Comparison of ENCODE assay signal across 10 mouse cellular contexts in the genomic region with DNA sequence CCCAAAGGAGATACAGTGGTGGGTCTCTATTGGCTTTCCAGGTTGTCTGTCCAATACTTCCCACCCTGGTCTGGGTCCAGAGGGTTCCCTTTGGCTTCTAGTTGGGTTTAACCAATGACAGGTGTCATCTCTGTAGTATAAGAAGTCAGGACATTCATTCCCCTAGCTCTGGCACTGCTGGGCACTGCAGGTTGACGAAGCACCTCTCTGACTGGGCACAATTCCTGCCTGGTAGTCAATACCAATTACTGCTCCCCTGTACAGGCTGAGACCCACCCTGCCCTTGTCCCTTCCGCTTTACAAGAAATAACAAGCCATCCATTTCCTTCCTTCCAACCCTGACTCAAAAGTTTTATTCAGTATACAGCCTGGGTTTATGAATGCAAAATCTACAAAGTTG.
A peak's percentile ranks its signal among the peaks of the same experiment; 100 is the strongest.
DNase-seq lines count a peak whose midpoint lies in the region; ATAC-seq and TF ChIP-seq lines count a peak whose summit lies in the region.
"Had no signal": no experiment of that assay in that cellular context is flagged by ENCODE, and none has a peak within 500 bp of the region (broad histone marks: within the 10 kb centered on the region; RNA-seq: fewer than 3 reads in every experiment).

No protein-coding gene starts in this region.

- 93% methylated on average over 2 of the region's 2 CpGs for WGBS in forebrain, embryonic 10.5 days
- 91% methylated on average over 2 of the region's 2 CpGs for WGBS in forebrain, embryonic 13.5 days
- WGBS in hindbrain, embryonic 10.5 days: 87% methylated on average over 2 of the region's 2 CpGs
- 89% methylated on average over 2 of the region's 2 CpGs for WGBS in hindbrain, embryonic 16.5 days
- 68% methylated on average over 2 of the region's 2 CpGs for WGBS in spleen, adult 2 months

- peaks cover 2% of the 10 kb centered on the region; the same call in 1 of the 2 replicates for H3K36me3 ChIP-seq in forebrain, embryonic 10.5 days (replicated peaks)
- H3K36me3 ChIP-seq in forebrain, embryonic 13.5 days (ENCODE audit: poor library complexity, severe bottlenecking): no peaks in the 10 kb centered on the region
- no peaks in the 10 kb centered on the region for H3K36me3 ChIP-seq in hindbrain, embryonic 10.5 days
- no peaks in the 10 kb centered on the region for H3K36me3 ChIP-seq in hindbrain, embryonic 16.5 days (ENCODE audit: control insufficient read depth, insufficient read depth, low read length)
- no peaks in the 10 kb centered on the region for H3K36me3 ChIP-seq in spleen, adult 2 months (ENCODE audit: control insufficient read depth, insufficient read depth, low read length)

- DNase-seq in forebrain, embryonic 10.5 days (ENCODE audit: extremely low spot score, low spot score): no peak
- no peak for DNase-seq in hindbrain, embryonic 10.5 days (ENCODE audit: low spot score)
- DNase-seq in spleen, adult 2 months (ENCODE audit: low read depth in 1 of 2, low spot score in 2 of 2): no peak
- DNase-seq in spleen, postnatal 4 days (ENCODE audit: low spot score in 2 of 2): no peak
- no peak for DNase-seq in B cell, adult 2 months

- peaks cover 47% of the 10 kb centered on the region for H3K4me1 ChIP-seq in forebrain, embryonic 10.5 days
- peaks cover 37% of the 10 kb centered on the region for H3K4me1 ChIP-seq in forebrain, embryonic 13.5 days
- peaks cover 43% of the 10 kb centered on the region for H3K4me1 ChIP-seq in hindbrain, embryonic 10.5 days (replicated peaks)
- peaks cover 20% of the 10 kb centered on the region for H3K4me1 ChIP-seq in hindbrain, embryonic 16.5 days (ENCODE audit: control insufficient read depth, insufficient read depth, low read depth, low read length)
- peaks cover 18% of the 10 kb centered on the region for H3K4me1 ChIP-seq in spleen, adult 2 months (ENCODE audit: control insufficient read depth, insufficient read depth, insufficient read length)

- TF ChIP-seq CTCF in spleen, adult 2 months (IDR thresholded peaks at IDR 0.05; ENCODE audit: extremely low read depth, insufficient read depth, insufficient read length, insufficient replicate concordance): no peak

- H3K4me3 ChIP-seq in forebrain, embryonic 10.5 days: no peak overlapping the region
- H3K4me3 ChIP-seq in forebrain, embryonic 13.5 days: no peak overlapping the region
- H3K4me3 ChIP-seq in hindbrain, embryonic 10.5 days: no peak overlapping the region
- no peak overlapping the region for H3K4me3 ChIP-seq in hindbrain, embryonic 16.5 days (ENCODE audit: low read length)
- H3K4me3 ChIP-seq in spleen, adult 2 months (ENCODE audit: extremely low read depth, insufficient read depth, insufficient read length): no peak overlapping the region

- no peak for ATAC-seq in forebrain, embryonic 13.5 days
- no peak for ATAC-seq in hindbrain, embryonic 16.5 days
- ATAC-seq in granulocyte monocyte progenitor cell, adult 5-6 weeks (replicated peaks; ENCODE audit: poor library complexity, severe bottlenecking): no peak
- ATAC-seq: activated CD4-positive, CD25-positive, alpha-beta regulatory T cell, adult 4 months had no signal

- no peaks in the 10 kb centered on the region for H3K27me3 ChIP-seq in forebrain, embryonic 10.5 days (ENCODE audit: poor library complexity, severe bottlenecking)
- H3K27me3 ChIP-seq in forebrain, embryonic 13.5 days: peaks cover 5% of the 10 kb centered on the region; the same call in 1 of the 2 replicates
- no peaks in the 10 kb centered on the region for H3K27me3 ChIP-seq in hindbrain, embryonic 10.5 days (ENCODE audit: insufficient read depth, poor library complexity, severe bottlenecking)
- no peaks in the 10 kb centered on the region for H3K27me3 ChIP-seq in hindbrain, embryonic 16.5 days (replicated peaks; ENCODE audit: control insufficient read depth, insufficient read depth, low read length)
- no peaks in the 10 kb centered on the region for H3K27me3 ChIP-seq in spleen, adult 2 months (ENCODE audit: control insufficient read depth, insufficient read depth, low read length)

- no peak for TF ChIP-seq POLR2A in spleen, adult 2 months (IDR thresholded peaks at IDR 0.05; ENCODE audit: low read depth, low read length)

- H3K9ac ChIP-seq in forebrain, embryonic 13.5 days: no peak overlapping the region
- no peak overlapping the region for H3K9ac ChIP-seq in hindbrain, embryonic 16.5 days (ENCODE audit: low read depth, low read length)

- H3K27ac ChIP-seq in forebrain, embryonic 10.5 days: peak overlapping the region; percentile 83
- H3K27ac ChIP-seq in forebrain, embryonic 13.5 days: no peak overlapping the region
- peak overlapping the region; percentile 77; the same call in 1 of the 2 replicates for H3K27ac ChIP-seq in hindbrain, embryonic 10.5 days
- no peak overlapping the region for H3K27ac ChIP-seq in hindbrain, embryonic 16.5 days (ENCODE audit: low read depth, low read length)
- H3K27ac ChIP-seq in spleen, adult 2 months (ENCODE audit: insufficient read depth, low read length): peak overlapping the region; percentile 65

- H3K9me3 ChIP-seq in forebrain, embryonic 10.5 days: no peaks in the 10 kb centered on the region
- H3K9me3 ChIP-seq in forebrain, embryonic 13.5 days (replicated peaks): no peaks in the 10 kb centered on the region
- H3K9me3 ChIP-seq in hindbrain, embryonic 10.5 days: no peaks in the 10 kb centered on the region
- no peaks in the 10 kb centered on the region for H3K9me3 ChIP-seq in hindbrain, embryonic 16.5 days (ENCODE audit: control insufficient read depth, low read length)
- H3K9me3 ChIP-seq: G1E had no signal

- H3K4me2 ChIP-seq in forebrain, embryonic 13.5 days: no peak overlapping the region
- no peak overlapping the region for H3K4me2 ChIP-seq in hindbrain, embryonic 16.5 days (ENCODE audit: low read length)

Comparison
In these comparisons a context has a peak if more than half of its experiments do, and no peak if none do; other contexts are left out.
1. H3K27ac ChIP-seq: peak in forebrain, embryonic 10.5 days (single experiment), hindbrain, embryonic 10.5 days (single experiment) and spleen, adult 2 months (single experiment); none in forebrain, embryonic 13.5 days (single experiment) and hindbrain, embryonic 16.5 days (single experiment).